Mouse (Mus musculus) activated CD4-positive, CD25-positive, alpha-beta regulatory T cell (primary cell): ENCODE data around the gene Dcaf11. TPM values are rescaled to one million over a fixed set of nuclear protein-coding genes. Genes with fewer than 3 reads are reported as not detected.

Experiments
- polyA plus RNA-seq, 2 experiments: library from polyadenylated mRNA; unstranded; fragments of 100-300 nt; shearing (Covaris generic); gene quantifications; one replicate each; pipeline ENCODE4 v1.2.1; 2017

Gene Dcaf11
- polyA plus RNA-seq = 100 to 1,000 TPM; 127 to 137 TPM

DNA sequence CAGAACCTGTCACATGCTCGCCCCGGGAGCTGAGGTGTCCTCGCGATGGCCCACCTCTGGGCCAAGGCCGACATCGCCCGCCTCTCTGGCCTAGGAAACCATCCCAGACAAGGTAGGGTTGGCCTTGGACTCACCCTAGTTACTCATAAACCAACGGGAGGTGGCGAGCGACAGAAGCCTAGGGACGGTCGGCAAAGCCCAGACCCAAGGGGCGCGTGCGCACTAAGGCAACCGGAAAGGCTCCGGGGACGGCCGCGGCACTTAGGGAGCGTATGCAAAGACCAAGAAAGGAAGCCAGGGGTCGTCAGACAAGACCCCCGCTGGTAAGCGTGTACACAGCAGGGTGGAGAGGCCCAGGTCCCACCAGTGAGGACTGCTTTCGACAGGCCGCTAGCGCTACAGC is at the start of gene Dcaf11:
Dcaf11 (plus strand) TSS at position 208 of the 403 bp plus-strand sequence.

DNA sequence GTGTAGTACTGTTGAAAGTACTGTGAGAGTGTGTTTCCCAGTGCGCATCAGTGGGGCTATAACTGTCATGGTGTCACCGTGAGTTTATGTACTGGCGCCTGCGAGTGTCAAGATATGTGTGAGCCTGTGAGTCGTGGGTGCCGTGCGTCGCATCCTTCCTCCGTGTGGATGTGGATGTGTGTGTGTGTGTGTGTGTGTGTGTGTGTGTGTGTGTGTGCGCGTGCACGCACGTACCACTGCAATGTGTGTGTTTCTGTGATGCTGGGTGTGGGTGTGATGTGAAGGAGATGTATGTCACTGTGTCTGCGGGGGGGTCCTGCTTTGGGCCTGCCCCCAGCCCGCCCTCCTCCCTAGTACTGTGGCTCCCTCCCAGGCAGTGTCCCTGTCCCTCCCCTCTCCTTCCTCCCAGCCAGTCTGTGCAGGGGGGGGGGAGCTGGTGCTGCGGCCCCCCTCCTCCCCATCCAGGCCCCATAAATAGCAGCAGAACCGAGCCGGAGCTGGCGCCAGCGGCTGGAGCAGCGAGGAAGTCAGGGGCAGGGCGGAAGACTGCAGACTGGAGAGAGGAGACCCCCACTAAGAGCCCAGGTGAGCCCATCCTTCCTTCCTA is 49.6 kb upstream of the Dcaf11 start, which contains the start of gene Cpne6:
Cpne6 (plus strand) TSS at position 321 of the 607 bp plus-strand sequence.

GRCm38 (mm10) chr14:55524785-55525184 is 35.0 kb upstream of the Dcaf11 start, which contains the start of gene Nrl:
Nrl (minus strand) TSS chr14:55524981.

DNA sequence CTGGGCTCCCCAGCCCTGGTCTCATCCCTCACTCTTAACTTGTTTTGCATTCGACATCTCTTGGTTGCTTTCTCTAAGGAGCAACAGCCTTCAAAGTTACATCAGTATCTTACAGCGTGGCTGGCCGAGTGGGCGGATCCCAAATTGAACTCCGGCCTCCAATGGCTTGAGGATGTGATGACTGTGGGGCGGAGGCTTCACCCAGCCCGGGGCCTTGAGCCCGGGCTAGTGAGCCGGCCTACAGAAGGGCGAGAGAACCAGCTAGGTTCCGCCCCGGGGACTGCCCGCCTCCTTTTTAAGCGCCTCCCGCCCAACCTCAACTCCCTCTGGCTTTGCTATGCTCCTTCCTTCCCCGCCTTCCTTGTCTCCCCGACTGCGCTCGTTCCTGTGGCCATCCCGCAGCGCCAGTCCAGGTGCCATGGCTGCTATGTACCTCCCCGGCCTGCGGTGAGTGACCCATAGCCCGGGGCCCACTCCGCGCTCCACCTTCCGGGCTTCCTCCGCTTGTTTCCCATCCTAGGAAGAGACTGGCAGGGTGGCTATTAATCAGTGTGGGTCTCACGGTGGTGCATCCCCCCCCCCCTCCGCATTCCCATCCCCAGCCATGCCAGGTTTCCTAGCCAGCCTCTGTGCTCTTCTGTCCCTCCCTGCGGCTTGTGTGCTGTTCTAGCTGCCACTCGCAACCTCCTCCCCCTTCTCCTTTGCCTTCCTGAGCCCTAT is 19.6 kb upstream of the Dcaf11 start, which contains the start of gene Pck2:
Pck2 (plus strand) TSS at position 200 of the 720 bp plus-strand sequence.

GRCm38 (mm10) chr14:55560202-55561073 is 632 bp downstream of the Dcaf11 start, which contains the start of gene A730061H03Rik:
A730061H03Rik (minus strand) TSS chr14:55560406.

GRCm38 (mm10) chr14:55575302-55575701 is 15.5 kb downstream of the Dcaf11 start, which contains the start of gene Fitm1:
Fitm1 (plus strand) TSS chr14:55575617.

DNA sequence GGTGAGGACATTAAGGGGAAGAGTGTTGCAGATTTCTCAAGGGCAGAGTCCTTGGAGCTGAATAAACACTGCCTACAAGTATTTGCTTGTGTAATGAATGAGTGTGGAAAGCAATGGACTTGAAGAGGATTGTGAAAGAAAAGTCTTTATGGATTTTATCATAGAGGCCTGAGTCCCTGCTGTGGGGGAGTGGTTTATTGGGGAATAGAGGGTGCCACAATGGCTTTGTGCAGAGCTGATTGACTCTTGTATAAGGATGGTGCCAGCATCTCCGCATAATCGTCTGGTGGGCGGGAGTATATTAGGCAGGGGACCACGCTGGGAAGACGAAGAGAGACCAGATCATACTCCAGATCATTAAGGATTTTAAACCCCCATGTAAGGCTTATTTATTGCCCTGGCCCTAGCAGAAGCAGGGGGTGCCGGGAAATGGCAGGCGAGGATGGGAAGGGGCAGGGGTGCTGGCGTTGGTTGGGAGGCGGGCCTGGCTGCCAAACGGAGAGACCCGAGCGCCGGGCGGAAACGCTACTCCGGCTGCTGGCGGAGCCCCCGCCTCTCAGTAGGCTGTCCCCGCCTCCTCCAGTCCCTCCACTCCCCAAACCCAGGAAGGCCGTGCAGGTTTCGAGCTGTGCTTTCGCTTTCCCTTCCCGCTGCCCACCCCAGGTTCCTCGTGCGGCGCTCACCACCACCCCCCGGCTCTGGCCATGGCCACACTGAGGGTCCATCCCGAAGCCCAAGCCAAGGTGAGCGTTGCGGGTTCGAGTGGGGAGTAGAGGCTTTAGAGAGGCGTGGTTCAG is 18.3 kb downstream of the Dcaf11 start, which contains the start of gene Psme1:
Psme1 (plus strand) TSS at position 253 of the 797 bp plus-strand sequence.

GRCm38 (mm10) chr14:55584702-55585565 is 25.1 kb downstream of the Dcaf11 start, which contains the start of gene Emc9:
Emc9 (minus strand) TSS chr14:55585302.

GRCm38 (mm10) chr14:55590748-55591330 is 31.0 kb downstream of the Dcaf11 start, which contains the start of gene Psme2:
Psme2 (minus strand) TSS chr14:55591113.

GRCm38 (mm10) chr14:55591331-55591891 is 31.6 kb downstream of the Dcaf11 start, which contains the start of gene Rnf31:
Rnf31 (plus strand) TSS chr14:55591708.

DNA sequence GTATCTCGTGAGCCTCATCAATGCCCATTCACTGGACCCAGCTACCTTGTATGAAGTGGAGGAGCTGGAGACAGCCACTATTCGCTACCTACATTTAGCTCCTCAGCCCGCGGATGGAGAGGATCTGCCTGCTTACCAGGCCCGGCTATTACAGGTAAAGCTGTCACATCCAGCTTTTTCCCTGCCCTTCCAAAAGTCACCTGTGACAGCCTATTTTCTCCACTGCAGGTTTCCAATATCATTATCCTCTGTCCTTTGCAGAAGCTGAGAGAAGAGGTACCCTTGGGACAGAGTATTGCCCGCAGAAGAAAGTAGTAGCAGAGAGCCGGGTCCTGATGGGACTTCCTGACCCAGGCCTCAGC is 43.4 kb downstream of the Dcaf11 start, which contains the start of gene Irf9:
Irf9 (plus strand) TSS at position 301 of the 362 bp plus-strand sequence.

DNA sequence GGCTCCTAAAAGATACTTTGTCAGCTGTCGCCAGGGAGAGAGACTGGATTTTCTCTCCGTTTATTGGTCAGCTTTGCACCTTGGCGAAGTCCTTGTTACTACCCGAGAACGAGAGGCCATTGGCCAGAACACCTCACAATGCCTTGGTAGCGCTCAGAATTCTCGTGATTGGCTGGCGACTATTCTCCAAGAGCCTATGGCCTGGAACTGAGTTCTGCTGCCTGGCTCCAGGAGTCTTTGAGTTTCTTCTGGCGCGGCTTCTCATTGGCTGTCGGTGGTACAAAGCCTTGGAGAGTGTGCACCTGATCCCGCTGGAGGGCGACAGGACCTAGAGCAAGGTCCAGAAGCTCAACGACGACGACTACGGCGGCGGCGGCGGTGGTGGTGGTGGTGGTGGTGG is 58.0 kb downstream of the Dcaf11 start, which contains the start of gene Rec8:
Rec8 (plus strand) TSS at position 216 of the 400 bp plus-strand sequence.

Other genes starting within 250 kb of the Dcaf11 start
- 10 to 100 TPM; 46.9 to 50.3 TPM for gene Dhrs4, start 81.2 kb upstream of the Dcaf11 start, polyA plus RNA-seq
- 1 to 10 TPM in 1 of 2 experiments, under 1 TPM in 1; 0.97 to 1.0 TPM for gene Carmil3, start 69.4 kb upstream of the Dcaf11 start, polyA plus RNA-seq
- gene Cpne6, start 49.6 kb upstream of the Dcaf11 start, polyA plus RNA-seq = under 1 TPM in 1 of 2 experiments, not detected in 1; 0.75 TPM
- gene Nrl, start 35.0 kb upstream of the Dcaf11 start, polyA plus RNA-seq = under 1 TPM; 0.11 to 0.16 TPM
- 10 to 100 TPM in 1 of 2 experiments, 1 to 10 TPM in 1; 9.6 to 27.7 TPM for gene Pck2, start 19.7 kb upstream of the Dcaf11 start, polyA plus RNA-seq
- gene A730061H03Rik, start 400 bp downstream of the Dcaf11 start, polyA plus RNA-seq = 1 to 10 TPM; 2.3 to 5.0 TPM
- not detected for gene Fitm1, start 15.6 kb downstream of the Dcaf11 start, polyA plus RNA-seq
- 1,000 to 10,000 TPM; 1,262 to 1,326 TPM for gene Psme1, start 18.1 kb downstream of the Dcaf11 start, polyA plus RNA-seq
- 10 to 100 TPM; 29.1 to 38.6 TPM for gene Emc9, start 25.3 kb downstream of the Dcaf11 start, polyA plus RNA-seq
- 1,000 to 10,000 TPM; 1,039 to 1,128 TPM for gene Psme2, start 31.1 kb downstream of the Dcaf11 start, polyA plus RNA-seq
- 10 to 100 TPM; 30.5 to 62.2 TPM for gene Rnf31, start 31.7 kb downstream of the Dcaf11 start, polyA plus RNA-seq
- 100 to 1,000 TPM; 169 to 197 TPM for gene Irf9, start 43.6 kb downstream of the Dcaf11 start, polyA plus RNA-seq
- gene Rec8, start 58.0 kb downstream of the Dcaf11 start, polyA plus RNA-seq = 1 to 10 TPM; 2.8 to 5.6 TPM
- 10 to 100 TPM; 31.1 to 45.2 TPM for gene Ipo4, start 76.0 kb downstream of the Dcaf11 start, polyA plus RNA-seq
- 1 to 10 TPM; 1.6 to 2.2 TPM for gene Gm49378, start 77.9 kb downstream of the Dcaf11 start, polyA plus RNA-seq
- 10 to 100 TPM; 64.4 to 75.6 TPM for gene Tm9sf1, start 83.8 kb downstream of the Dcaf11 start, polyA plus RNA-seq
- 1 to 10 TPM; 1.3 to 1.6 TPM for gene Tssk4, start 90.2 kb downstream of the Dcaf11 start, polyA plus RNA-seq
- 100 to 1,000 TPM; 101 to 105 TPM for gene Mdp1, start 100.5 kb downstream of the Dcaf11 start, polyA plus RNA-seq
- 10 to 100 TPM; 34.4 to 55.8 TPM for gene Gmpr2, start 111.9 kb downstream of the Dcaf11 start, polyA plus RNA-seq
- 100 to 1,000 TPM; 479 to 482 TPM for gene Nedd8, start 112.1 kb downstream of the Dcaf11 start, polyA plus RNA-seq
- gene Tinf2, start 121.8 kb downstream of the Dcaf11 start, polyA plus RNA-seq = 10 to 100 TPM; 50.8 to 60.2 TPM
- gene Tgm1, start 153.9 kb downstream of the Dcaf11 start, polyA plus RNA-seq = under 1 TPM; 0.32 to 0.81 TPM
- gene Rabggta, start 162.3 kb downstream of the Dcaf11 start, polyA plus RNA-seq = 10 to 100 TPM; 57.8 to 79.6 TPM
- gene Dhrs1, start 185.7 kb downstream of the Dcaf11 start, polyA plus RNA-seq = 10 to 100 TPM; 39.5 to 63.1 TPM
- 10 to 100 TPM; 38.9 to 45.7 TPM for gene Nop9, start 185.7 kb downstream of the Dcaf11 start, polyA plus RNA-seq
- gene Cideb, start 198.5 kb downstream of the Dcaf11 start, polyA plus RNA-seq = not detected
- gene Ltb4r2, start 201.4 kb downstream of the Dcaf11 start, polyA plus RNA-seq = under 1 TPM; 0.17 to 0.21 TPM
- gene Ltb4r1, start 206.0 kb downstream of the Dcaf11 start, polyA plus RNA-seq = 10 to 100 TPM; 13.2 to 19.4 TPM
- under 1 TPM; 0.16 to 0.32 TPM for gene Adcy4, start 224.1 kb downstream of the Dcaf11 start, polyA plus RNA-seq
- gene Ripk3, start 228.9 kb downstream of the Dcaf11 start, polyA plus RNA-seq = 100 to 1,000 TPM in 1 of 2 experiments, 10 to 100 TPM in 1; 72.7 to 103 TPM